Mouse (Mus musculus) bone marrow, adult 2 months (tissue): ENCODE data around the gene Msantd3.

Experiments used
- CTCF ChIP-seq: fragments of 200-500 bp; IDR thresholded peaks from 2 replicates; pipeline ENCODE4 v1.5.1; 2011; ENCODE audit warnings: low read length, control low read depth; ENCODE audit not compliant: control insufficient read depth, insufficient read depth
- POLR2A ChIP-seq: fragments of 200-500 bp; IDR thresholded peaks from 2 replicates; pipeline ENCODE4 v1.6.1; 2011; ENCODE audit warnings: low read depth, mild to moderate bottlenecking, control low read depth, low read length, borderline replicate concordance; ENCODE audit not compliant: control insufficient read depth

DNA sequence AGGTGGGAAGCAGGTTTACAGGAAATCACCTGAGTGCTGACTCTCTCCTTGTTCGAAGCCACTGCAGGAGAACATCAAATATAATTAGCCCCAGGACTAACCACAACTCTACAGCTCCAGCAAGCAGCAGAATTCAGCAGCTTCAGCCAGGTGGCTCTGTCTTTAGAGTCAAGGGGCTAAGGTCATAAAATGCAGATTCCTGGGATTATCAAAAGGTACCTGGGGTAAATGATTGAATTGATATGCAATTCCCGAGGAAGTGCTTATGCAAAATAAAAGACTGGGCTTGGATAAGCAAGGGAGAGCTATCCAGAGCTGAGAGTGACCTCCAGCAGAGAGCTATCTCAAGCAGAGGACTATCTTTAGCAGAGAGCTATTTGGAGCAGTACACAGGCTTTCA, 28.9 kb upstream of the Msantd3 start:
- TF ChIP-seq CTCF, result no peak
- TF ChIP-seq POLR2A, result no peak
